Mouse (Mus musculus): ENCODE measurements around the gene Ctnnb1. TPM values are rescaled to one million over a fixed set of nuclear protein-coding genes. Genes with fewer than 3 reads are reported as not detected.

Gene Ctnnb1
- polyA plus RNA-seq, 1 experiment from 2014 or later: 740 TPM

- H3K36me3 ChIP-seq (ENCODE audit: control insufficient read depth, insufficient read depth, low read length): peaks cover 5% of the 10 kb centered on the region; the same call in 1 of the 2 replicates
- peak; percentile 91 for ATAC-seq (ENCODE audit: low FRiP score, low TSS enrichment)
Measured at GRCm38 (mm10) chr9:120932797-120933586, 4.0 kb downstream of the Ctnnb1 start.

GRCm38 (mm10) chr9:120933587-120933885 lies 4.5 kb downstream of the Ctnnb1 start:
- Histone ChIP-seq H3K9ac (ENCODE audit: low read depth, low read length) (peak overlapping the region; percentile 96), H3K4me3 (ENCODE audit: low read length) (peak overlapping the region; percentile 68), H3K4me2 (replicated peaks; ENCODE audit: low read depth, low read length) (peak overlapping the region; percentile 91), H3K27me3 (ENCODE audit: control insufficient read depth, insufficient read depth, low read length) (no peaks in the 10 kb centered on the region), H3K4me1 (ENCODE audit: control insufficient read depth, insufficient read depth, low read length) (peaks cover 31% of the 10 kb centered on the region), H3K27ac (ENCODE audit: low read depth, low read length) (peak overlapping the region; percentile 87; the same call in 1 of the 2 replicates), H3K36me3 (ENCODE audit: control insufficient read depth, insufficient read depth, low read length) (peaks cover 8% of the 10 kb centered on the region; the same call in 1 of the 2 replicates), H3K9me3 (ENCODE audit: control insufficient read depth, low read length) (no peaks in the 10 kb centered on the region)
- ATAC-seq (ENCODE audit: low FRiP score, low TSS enrichment): no peak; the same call in 1 of the 2 replicates
- WGBS: under 1% methylated on average over 22 of the region's 58 CpGs

More at GRCm38 (mm10) chr9:120932797-120933586, 4.0 kb downstream of the Ctnnb1 start:
- H3K4me2 ChIP-seq (replicated peaks; ENCODE audit: low read depth, low read length): peak overlapping the region; percentile 21
- 6% methylated on average over 72 of the region's 78 CpGs for WGBS
- no peaks in the 10 kb centered on the region for H3K9me3 ChIP-seq (ENCODE audit: control insufficient read depth, low read length)
- no peaks in the 10 kb centered on the region for H3K27me3 ChIP-seq (ENCODE audit: control insufficient read depth, insufficient read depth, low read length)
- H3K4me3 ChIP-seq (ENCODE audit: low read length): peak overlapping the region; percentile 68
- peaks cover 27% of the 10 kb centered on the region for H3K4me1 ChIP-seq (ENCODE audit: control insufficient read depth, insufficient read depth, low read length)
- H3K9ac ChIP-seq (ENCODE audit: low read depth, low read length): peak overlapping the region; percentile 96
- H3K27ac ChIP-seq (ENCODE audit: low read depth, low read length): peak overlapping the region; percentile 74; the same call in 1 of the 2 replicates

- Histone ChIP-seq H3K27me3 (ENCODE audit: control insufficient read depth, insufficient read depth, low read length) (no peaks in the 10 kb centered on the region), H3K4me2 (replicated peaks; ENCODE audit: low read depth, low read length) (peak overlapping the region; percentile 91), H3K27ac (ENCODE audit: low read depth, low read length) (peak overlapping the region; percentile 87), H3K9me3 (ENCODE audit: control insufficient read depth, low read length) (no peaks in the 10 kb centered on the region), H3K4me1 (ENCODE audit: control insufficient read depth, insufficient read depth, low read length) (peaks cover 31% of the 10 kb centered on the region), H3K36me3 (ENCODE audit: control insufficient read depth, insufficient read depth, low read length) (peaks cover 8% of the 10 kb centered on the region; the same call in 1 of the 2 replicates), H3K4me3 (ENCODE audit: low read length) (peak overlapping the region; percentile 68), H3K9ac (ENCODE audit: low read depth, low read length) (peak overlapping the region; percentile 96)
- peak; percentile 15 for ATAC-seq (ENCODE audit: low FRiP score, low TSS enrichment)
- under 1% methylated on average over 53 of the region's 57 CpGs for WGBS
Measured at GRCm38 (mm10) chr9:120933886-120934758, 5.1 kb downstream of the Ctnnb1 start.

GRCm38 (mm10) chr9:120934821-120935633 lies 6.0 kb downstream of the Ctnnb1 start:
- Histone ChIP-seq H3K27ac (ENCODE audit: low read depth, low read length) (peak overlapping the region; percentile 87; the same call in 1 of the 2 replicates), H3K4me2 (replicated peaks; ENCODE audit: low read depth, low read length) (peak overlapping the region; percentile 91), H3K4me3 (ENCODE audit: low read length) (peak overlapping the region; percentile 68), H3K4me1 (ENCODE audit: control insufficient read depth, insufficient read depth, low read length) (peaks cover 31% of the 10 kb centered on the region), H3K27me3 (ENCODE audit: control insufficient read depth, insufficient read depth, low read length) (no peaks in the 10 kb centered on the region), H3K9me3 (ENCODE audit: control insufficient read depth, low read length) (no peaks in the 10 kb centered on the region), H3K36me3 (ENCODE audit: control insufficient read depth, insufficient read depth, low read length) (peaks cover 14% of the 10 kb centered on the region), H3K9ac (ENCODE audit: low read depth, low read length) (peak overlapping the region; percentile 96)
- WGBS: 5% methylated on average over 14 of the region's 14 CpGs
- ATAC-seq (ENCODE audit: low FRiP score, low TSS enrichment): no peak

DNA sequence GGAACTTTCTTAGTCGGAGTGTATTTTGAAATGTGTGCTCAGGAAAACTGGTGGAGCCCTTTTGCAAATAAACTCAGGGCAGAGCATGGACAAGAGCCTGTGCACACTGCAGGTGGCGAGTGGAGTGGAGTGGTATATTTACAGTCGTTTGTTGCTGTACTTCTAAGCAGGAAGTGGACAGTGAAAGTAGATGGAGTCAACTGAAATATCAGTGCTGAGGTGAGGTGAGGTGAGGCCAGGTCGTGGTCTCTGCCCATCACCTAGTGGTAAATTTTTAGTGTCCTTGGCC lies 6.6 kb downstream of the Ctnnb1 start:
- H3K9ac ChIP-seq (ENCODE audit: low read depth, low read length): peak overlapping the region; percentile 96; the same call in 1 of the 2 replicates
- H3K36me3 ChIP-seq (ENCODE audit: control insufficient read depth, insufficient read depth, low read length): peaks cover 17% of the 10 kb centered on the region
- 4% methylated on average over 4 of the region's 4 CpGs for WGBS
- H3K27me3 ChIP-seq (ENCODE audit: control insufficient read depth, insufficient read depth, low read length): no peaks in the 10 kb centered on the region
- H3K4me3 ChIP-seq (ENCODE audit: low read length): peak overlapping the region; percentile 68
- H3K4me2 ChIP-seq (replicated peaks; ENCODE audit: low read depth, low read length): peak overlapping the region; percentile 91
- ATAC-seq (ENCODE audit: low FRiP score, low TSS enrichment): no peak
- no peaks in the 10 kb centered on the region for H3K9me3 ChIP-seq (ENCODE audit: control insufficient read depth, low read length)
- no peak overlapping the region for H3K27ac ChIP-seq (ENCODE audit: low read depth, low read length)
- H3K4me1 ChIP-seq (ENCODE audit: control insufficient read depth, insufficient read depth, low read length): peaks cover 31% of the 10 kb centered on the region

DNA sequence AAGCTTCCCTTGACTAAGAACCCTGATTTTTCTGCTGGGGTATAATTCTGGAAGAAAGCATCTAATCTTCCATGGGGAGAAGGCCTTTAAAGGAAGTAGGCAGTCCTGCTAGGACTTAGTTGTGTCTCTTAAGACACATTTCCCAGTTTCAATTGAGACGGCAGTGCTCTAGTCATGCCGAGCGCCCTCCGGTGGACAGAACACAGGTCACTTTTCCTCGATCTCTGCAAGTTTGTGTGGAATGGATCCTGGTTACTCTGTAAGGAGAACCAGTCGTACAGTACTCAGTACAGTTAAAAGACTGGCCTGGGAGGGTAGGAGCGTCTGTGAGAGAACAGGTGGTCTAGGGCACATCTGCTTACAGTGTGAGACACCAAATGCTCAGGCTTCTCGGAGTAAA lies 7.3 kb downstream of the Ctnnb1 start:
- WGBS: 12% methylated on average over 8 of the region's 8 CpGs
- Histone ChIP-seq H3K27me3 (ENCODE audit: control insufficient read depth, insufficient read depth, low read length) (no peaks in the 10 kb centered on the region), H3K9me3 (ENCODE audit: control insufficient read depth, low read length) (no peaks in the 10 kb centered on the region), H3K4me2 (replicated peaks; ENCODE audit: low read depth, low read length) (peak overlapping the region; percentile 91), H3K27ac (ENCODE audit: low read depth, low read length) (no peak overlapping the region), H3K36me3 (ENCODE audit: control insufficient read depth, insufficient read depth, low read length) (peaks cover 17% of the 10 kb centered on the region), H3K4me1 (ENCODE audit: control insufficient read depth, insufficient read depth, low read length) (peaks cover 37% of the 10 kb centered on the region), H3K4me3 (ENCODE audit: low read length) (peak overlapping the region; percentile 68), H3K9ac (ENCODE audit: low read depth, low read length) (peak overlapping the region; percentile 96; the same call in 1 of the 2 replicates)
- no peak for ATAC-seq (ENCODE audit: low FRiP score, low TSS enrichment)

DNA sequence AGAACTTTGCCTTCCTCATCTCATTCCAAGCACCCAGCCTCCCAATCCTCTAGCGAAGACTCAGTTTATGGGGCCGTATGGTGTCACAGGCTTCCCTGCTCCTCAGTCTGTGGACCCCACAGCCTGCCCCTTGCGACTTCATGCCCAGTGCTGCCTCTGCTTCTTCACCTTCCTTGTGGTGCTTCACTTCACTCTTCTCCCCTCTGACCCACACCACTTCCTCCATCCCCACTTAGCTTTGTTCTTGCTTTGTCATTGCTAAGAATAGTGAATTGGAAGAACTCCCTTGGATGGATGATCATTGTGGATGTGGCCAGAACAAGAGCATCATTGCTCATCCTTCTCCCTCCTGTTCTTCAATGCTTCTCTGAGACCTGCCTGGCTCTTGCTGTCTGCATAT lies 11.8 kb downstream of the Ctnnb1 start:
- H3K9me3 ChIP-seq (ENCODE audit: control insufficient read depth, low read length): no peaks in the 10 kb centered on the region
- peaks cover 26% of the 10 kb centered on the region for H3K36me3 ChIP-seq (ENCODE audit: control insufficient read depth, insufficient read depth, low read length)
- H3K4me1 ChIP-seq (ENCODE audit: control insufficient read depth, insufficient read depth, low read length): peaks cover 30% of the 10 kb centered on the region
- H3K27me3 ChIP-seq (ENCODE audit: control insufficient read depth, insufficient read depth, low read length): no peaks in the 10 kb centered on the region
- ATAC-seq (ENCODE audit: low FRiP score, low TSS enrichment): no peak
- no peak overlapping the region for H3K27ac ChIP-seq (ENCODE audit: low read depth, low read length)
- no peak overlapping the region for H3K4me2 ChIP-seq (replicated peaks; ENCODE audit: low read depth, low read length)
- H3K4me3 ChIP-seq (ENCODE audit: low read length): no peak overlapping the region
- WGBS: 83% methylated on average over 3 of the region's 3 CpGs
- no peak overlapping the region for H3K9ac ChIP-seq (ENCODE audit: low read depth, low read length)

DNA sequence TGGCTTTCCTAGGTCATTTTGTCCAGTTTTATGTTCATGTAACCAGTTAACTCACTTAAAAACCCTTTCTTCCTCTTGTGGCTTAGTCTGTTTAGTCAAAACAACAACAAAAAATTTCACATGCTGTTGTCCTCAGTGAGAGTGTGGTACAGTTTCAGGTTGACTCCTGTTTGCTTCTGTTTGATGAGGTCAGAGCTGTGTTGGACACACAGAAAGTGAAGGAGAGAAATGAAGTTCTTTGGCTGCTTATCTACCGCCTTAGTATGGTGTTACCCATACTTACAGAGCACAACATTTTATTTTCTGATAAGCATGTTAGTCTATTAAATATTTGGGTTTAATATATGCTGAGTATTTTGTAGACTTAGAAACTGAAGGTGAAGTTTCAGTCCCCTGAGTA lies 14.7 kb downstream of the Ctnnb1 start:
- H3K4me2 ChIP-seq (replicated peaks; ENCODE audit: low read depth, low read length): no peak overlapping the region
- H3K36me3 ChIP-seq (ENCODE audit: control insufficient read depth, insufficient read depth, low read length): peaks cover 19% of the 10 kb centered on the region
- H3K4me3 ChIP-seq (ENCODE audit: low read length): no peak overlapping the region
- 84% methylated on average over 1 of the region's 1 CpGs for WGBS
- H3K4me1 ChIP-seq (ENCODE audit: control insufficient read depth, insufficient read depth, low read length): peaks cover 6% of the 10 kb centered on the region; the same call in 1 of the 2 replicates
- no peaks in the 10 kb centered on the region for H3K9me3 ChIP-seq (ENCODE audit: control insufficient read depth, low read length)
- no peak overlapping the region for H3K9ac ChIP-seq (ENCODE audit: low read depth, low read length)
- no peak overlapping the region for H3K27ac ChIP-seq (ENCODE audit: low read depth, low read length)
- H3K27me3 ChIP-seq (ENCODE audit: control insufficient read depth, insufficient read depth, low read length): no peaks in the 10 kb centered on the region
- ATAC-seq (ENCODE audit: low FRiP score, low TSS enrichment): no peak
